Mouse (Mus musculus) C2C12 (cell line): ENCODE measurements around the gene Nectin1. TPM values are rescaled to one million over a fixed set of nuclear protein-coding genes. Genes with fewer than 3 reads are reported as not detected.

Experiments
- H3K27me3 ChIP-seq: one replicate; pipeline ENCODE4 v1.6.1; 2011; ENCODE audit not compliant: control insufficient read depth, insufficient read depth, insufficient read length
- H3K36me3 ChIP-seq: one replicate; pipeline ENCODE4 v1.6.1; 2011; ENCODE audit not compliant: control insufficient read depth, insufficient read depth
- H3K4me3 ChIP-seq: one replicate; pipeline ENCODE4 v1.5.1; 2011; ENCODE audit warnings: mild to moderate bottlenecking, control low read depth; ENCODE audit not compliant: poor library complexity, insufficient read depth, severe bottlenecking
- H3K79me2 ChIP-seq: one replicate; pipeline ENCODE4 v1.6.1; 2011; ENCODE audit not compliant: control insufficient read depth, insufficient read depth
- H3K79me3 ChIP-seq: one replicate; pipeline ENCODE4 v1.6.1; 2011; ENCODE audit warnings: low read depth, control low read depth
- H3ac ChIP-seq: one replicate; pipeline ENCODE3; 2011; ENCODE audit warnings: low read depth; ENCODE audit not compliant: control insufficient read depth, insufficient read length
- CEBPB ChIP-seq: IDR thresholded peaks from one replicate; pipeline ENCODE4 v1.6.1; 2011; ENCODE audit warnings: low read depth, mild to moderate bottlenecking, control low read depth, moderate library complexity
- CTCF ChIP-seq: IDR thresholded peaks from one replicate; pipeline ENCODE4 v1.5.1; 2011; ENCODE audit not compliant: control insufficient read depth, insufficient read depth, insufficient read length
- FOSL1 ChIP-seq: IDR thresholded peaks from one replicate; pipeline ENCODE4 v1.8.0; 2011; ENCODE audit warnings: mild to moderate bottlenecking, low read length; ENCODE audit not compliant: poor library complexity, insufficient read depth, severe bottlenecking
- MAX ChIP-seq: IDR thresholded peaks from one replicate; pipeline ENCODE4 v1.6.1; 2011; ENCODE audit warnings: mild to moderate bottlenecking, control low read depth
- MYOD1 ChIP-seq: IDR thresholded peaks from one replicate; pipeline ENCODE4 v1.6.1; 2011; ENCODE audit warnings: low read depth; ENCODE audit not compliant: control insufficient read depth, insufficient read length
- MYOG ChIP-seq: IDR thresholded peaks from one replicate; pipeline ENCODE4 v1.6.1; 2011; ENCODE audit not compliant: control insufficient read depth, insufficient read length; ENCODE audit errors: extremely low read depth
- USF1 ChIP-seq: IDR thresholded peaks from one replicate; pipeline ENCODE4 v1.6.1; 2011; ENCODE audit warnings: low read depth, mild to moderate bottlenecking, control low read depth, moderate library complexity
- polyA plus RNA-seq: library from polyadenylated mRNA; unstranded; fragments of >200 nt; fragmentation: generic; extraction: Trizol; gene quantifications from one replicate; pipeline ENCODE4 v1.2.1, GENCODE M21; 2012; ENCODE audit warnings: missing spikeins

Nectin1 gene
- polyA plus RNA-seq, 1 experiment: 3.0 TPM

GRCm38 (mm10) chr9:43724093-43724492 lies 19.7 kb upstream of the Nectin1 start:
- no peaks in the 10 kb centered on the region for H3K79me3 ChIP-seq
- H3K27me3 ChIP-seq: peaks cover 13% of the 10 kb centered on the region
- no peak for TF ChIP-seq MYOG
- no peak for TF ChIP-seq CTCF
- no peak for TF ChIP-seq MAX
- TF ChIP-seq FOSL1: no peak
- no peak for TF ChIP-seq MYOD1
- no peak for TF ChIP-seq USF1
- TF ChIP-seq CEBPB: no peak
- H3K79me2 ChIP-seq: no peaks in the 10 kb centered on the region
- H3ac ChIP-seq: no peak overlapping the region
- no peak overlapping the region for H3K4me3 ChIP-seq
- H3K36me3 ChIP-seq: no peaks in the 10 kb centered on the region

- Histone ChIP-seq H3K79me2 (no peaks in the 10 kb centered on the region), H3K79me3 (no peaks in the 10 kb centered on the region), H3K27me3 (peaks cover 18% of the 10 kb centered on the region), H3ac (no peak overlapping the region), H3K4me3 (no peak overlapping the region), H3K36me3 (no peaks in the 10 kb centered on the region)
- no peak for TF ChIP-seq MAX
- no peak for TF ChIP-seq CEBPB
These were observed 14.1 kb upstream of the Nectin1 start for GRCm38 (mm10) chr9:43729450-43730266.

GRCm38 (mm10) chr9:43730284-43731027 lies 13.3 kb upstream of the Nectin1 start:
- no peak overlapping the region for H3K4me3 ChIP-seq
- TF ChIP-seq MYOG (no peak), CEBPB (no peak), CTCF (peak; percentile 66), USF1 (no peak), FOSL1 (no peak), MYOD1 (no peak), MAX (no peak)
- H3K79me2 ChIP-seq: no peaks in the 10 kb centered on the region
- peaks cover 14% of the 10 kb centered on the region for H3K27me3 ChIP-seq
- H3K36me3 ChIP-seq: no peaks in the 10 kb centered on the region
- H3K79me3 ChIP-seq: no peaks in the 10 kb centered on the region
- H3ac ChIP-seq: no peak overlapping the region

- Histone ChIP-seq H3K4me3 (no peak overlapping the region), H3K79me3 (no peaks in the 10 kb centered on the region), H3K79me2 (no peaks in the 10 kb centered on the region), H3ac (no peak overlapping the region), H3K27me3 (peaks cover 11% of the 10 kb centered on the region), H3K36me3 (no peaks in the 10 kb centered on the region)
- TF ChIP-seq FOSL1 (no peak), CTCF (no peak), CEBPB (no peak), MAX (no peak), USF1 (no peak), MYOG (no peak), MYOD1 (no peak)
These were observed 11.9 kb upstream of the Nectin1 start for GRCm38 (mm10) chr9:43731880-43732279.

GRCm38 (mm10) chr9:43732671-43733070 lies 11.1 kb upstream of the Nectin1 start:
- Histone ChIP-seq H3K79me2 (no peaks in the 10 kb centered on the region), H3K4me3 (no peak overlapping the region), H3K36me3 (no peaks in the 10 kb centered on the region), H3K27me3 (peaks cover 7% of the 10 kb centered on the region), H3K79me3 (no peaks in the 10 kb centered on the region), H3ac (no peak overlapping the region)
- TF ChIP-seq FOSL1 (no peak), MYOD1 (no peak), CTCF (no peak), MAX (no peak), USF1 (no peak), CEBPB (no peak), MYOG (no peak)
